Mouse (Mus musculus) frontal cortex, adult 2 months (tissue): ENCODE measurements around the gene Brs3. TPM values are rescaled to one million over a fixed set of nuclear protein-coding genes. Genes with fewer than 3 reads are reported as not detected.

Experiments
- DNase-seq, 2 experiments: peaks; one replicate each; pipeline ENCODE4 v3.0.0; 2022; ENCODE audit warnings: low spot score in 1 of 2; ENCODE audit errors: extremely low spot score in 1 of 2
- polyA plus RNA-seq: library from polyadenylated mRNA; depleted of rRNA; stranded (reverse); fragments of >200 nt; gene quantifications from 2 replicates; pipeline ENCODE4 v1.2.3, GENCODE M21; 2012; rRNA removed

The Brs3 gene
- not detected in 2 replicates for polyA plus RNA-seq

DNA sequence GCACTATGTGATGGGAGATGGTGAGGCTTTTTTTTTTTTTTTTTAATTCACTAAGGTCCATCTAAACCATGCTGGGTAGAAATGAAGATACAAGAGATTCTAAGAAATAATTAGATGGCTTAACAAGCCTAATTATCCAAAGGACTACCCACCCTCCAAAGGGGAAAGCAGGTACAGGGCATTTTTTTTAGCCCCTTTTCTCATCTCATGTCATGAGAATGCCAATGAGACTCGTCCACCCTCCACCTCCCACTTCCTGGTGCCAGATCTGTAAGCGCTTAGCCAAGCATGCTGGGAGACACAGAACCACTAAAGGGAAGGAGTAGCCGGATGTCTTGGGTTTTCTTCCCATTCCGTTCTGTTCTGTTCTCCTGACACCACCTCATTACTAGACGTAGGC is at the start of gene Brs3:
Brs3 (plus strand) TSS at position 301 of the 400 bp plus-strand sequence.
- no peak for DNase-seq

DNA sequence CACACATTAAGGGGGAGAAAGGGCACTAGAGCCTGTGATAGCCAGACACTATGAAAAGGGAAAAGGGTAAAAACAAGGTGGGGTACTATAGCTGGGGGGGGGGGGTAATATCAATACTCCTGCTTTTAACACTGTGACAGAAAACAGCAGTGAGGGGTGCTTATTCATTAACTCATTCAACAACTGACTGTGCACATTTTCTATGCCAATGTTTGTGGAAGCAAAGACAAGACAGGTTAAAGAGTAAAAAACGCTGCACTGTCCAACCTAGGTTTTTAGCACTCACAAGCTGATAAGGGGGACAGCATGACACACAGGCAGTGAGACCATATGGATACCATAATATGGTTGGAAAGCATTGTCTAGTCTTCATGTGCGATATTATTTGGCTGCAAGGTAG is 30.0 kb upstream of the Brs3 start:
- DNase-seq, result no peak

DNA sequence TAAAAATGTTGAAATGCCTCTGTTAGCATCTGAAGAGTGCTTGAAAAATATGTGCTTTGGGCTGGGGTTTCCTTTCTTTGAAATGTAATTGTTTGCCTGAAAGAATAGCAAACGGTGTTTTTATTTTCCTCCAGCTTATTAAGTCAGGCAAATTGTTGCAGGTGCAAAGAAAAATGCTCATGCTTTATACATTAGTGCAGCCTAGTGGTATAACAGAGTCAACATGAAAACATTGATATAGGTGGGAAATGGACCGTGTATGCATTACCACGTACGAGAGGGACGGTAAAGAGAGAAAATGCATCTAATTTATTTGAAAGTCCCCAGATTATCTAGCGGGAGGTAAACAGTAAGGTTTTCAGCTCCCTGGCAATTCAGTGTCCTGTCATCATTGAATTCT is 995 bp downstream of the Brs3 start:
- DNase-seq, result no peak

DNA sequence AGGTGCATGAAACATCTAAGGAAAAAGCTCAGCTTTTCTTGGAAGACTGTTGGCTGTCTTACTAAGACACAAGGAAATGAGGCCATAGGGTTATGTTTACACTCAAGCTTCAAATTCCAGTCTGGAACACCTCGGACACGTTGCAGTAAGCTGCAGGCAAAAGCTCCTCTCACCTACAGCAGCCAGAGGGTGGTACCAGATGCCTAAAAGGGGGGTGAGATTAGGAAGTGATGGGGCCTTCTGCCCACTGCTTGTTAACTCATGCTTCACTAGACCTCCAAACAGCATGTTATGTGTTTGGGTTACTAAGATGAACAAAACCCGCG is 9.9 kb downstream of the Brs3 start:
- no peak for DNase-seq

DNA sequence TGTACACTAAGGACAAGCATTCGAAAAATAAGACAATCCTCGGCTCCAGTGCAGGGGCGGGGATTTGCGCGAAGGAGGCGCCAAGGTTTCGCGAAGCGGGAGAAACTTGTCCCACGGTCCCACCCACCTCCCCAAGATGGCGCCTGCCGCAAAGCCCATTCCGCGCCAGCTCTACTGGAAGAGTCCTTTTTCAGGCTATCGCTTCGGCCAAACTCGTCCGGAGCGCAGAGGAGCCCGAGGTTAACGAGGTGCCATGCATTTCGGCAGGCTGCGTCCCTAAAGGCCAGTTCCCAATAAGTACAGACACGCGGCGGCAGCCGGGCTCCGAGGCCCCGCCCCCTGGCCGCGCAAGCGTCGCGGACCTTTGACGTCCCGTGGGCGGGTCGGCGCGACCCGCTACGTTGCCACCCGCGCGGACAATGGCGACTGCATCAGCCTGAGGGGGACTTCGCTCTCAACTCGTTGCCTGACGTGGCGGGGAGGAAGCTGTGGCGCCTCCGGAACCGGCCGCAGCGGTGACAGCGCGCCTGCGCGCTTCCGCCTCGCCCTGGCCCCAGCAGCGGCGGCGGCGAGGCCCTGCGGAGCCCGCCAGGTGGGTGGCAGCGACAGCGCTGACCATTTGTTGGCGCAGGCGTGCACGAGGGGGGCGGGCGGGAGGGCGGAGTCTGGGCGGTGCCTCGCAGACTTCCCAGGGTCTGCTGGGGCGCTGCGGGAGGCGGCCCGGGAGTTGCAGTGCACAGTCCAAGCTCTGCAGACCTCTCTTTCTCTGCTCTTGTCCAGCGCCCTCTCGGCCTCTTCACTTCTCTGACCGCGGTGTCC is 10.5 kb downstream of the Brs3 start, which contains the start of gene Htatsf1:
Htatsf1 (plus strand) TSS at position 410 of the 819 bp plus-strand sequence.
- DNase-seq, result peak; percentile 33 to 76

DNA sequence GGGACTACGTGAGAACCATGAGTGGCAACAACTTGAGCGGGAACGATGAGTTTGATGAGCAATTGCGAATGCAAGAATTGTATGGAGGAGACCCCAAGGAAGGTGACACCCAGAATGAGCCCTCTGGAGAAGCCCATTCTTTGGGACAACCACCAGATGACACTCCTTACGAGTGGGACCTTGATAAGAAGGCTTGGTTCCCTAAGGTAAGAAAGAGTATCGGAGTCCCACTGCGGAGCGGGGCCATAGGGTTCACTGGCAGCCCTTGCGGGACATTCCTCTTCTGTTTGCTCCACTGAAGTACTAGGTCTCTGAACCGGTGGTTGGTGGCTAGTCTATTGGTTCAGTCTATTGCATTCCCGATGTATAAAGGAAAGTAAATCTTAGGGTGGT is 11.1 kb downstream of the Brs3 start:
- DNase-seq, result peak in 1 of 2 experiments; percentile 1

DNA sequence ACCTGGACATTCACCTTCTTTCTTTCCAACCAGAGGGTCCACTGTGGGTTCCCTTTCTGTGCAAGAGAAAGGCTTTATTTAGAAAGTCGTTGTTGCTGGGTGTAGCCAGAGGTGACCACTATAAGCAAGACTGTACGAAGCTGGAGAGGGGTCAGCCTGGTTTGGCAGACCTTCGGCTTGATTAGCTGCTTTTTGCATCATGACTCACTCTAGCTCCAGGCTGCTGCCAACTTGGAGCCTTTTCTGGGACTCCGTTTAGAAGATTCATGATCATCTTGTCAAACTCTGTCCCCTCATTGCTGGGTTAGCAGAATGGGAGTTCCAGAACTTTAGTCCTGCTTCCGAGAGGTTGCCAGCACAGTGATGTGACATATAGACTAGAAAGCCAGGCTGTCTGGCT is 38.6 kb downstream of the Brs3 start:
- no peak for DNase-seq

DNA sequence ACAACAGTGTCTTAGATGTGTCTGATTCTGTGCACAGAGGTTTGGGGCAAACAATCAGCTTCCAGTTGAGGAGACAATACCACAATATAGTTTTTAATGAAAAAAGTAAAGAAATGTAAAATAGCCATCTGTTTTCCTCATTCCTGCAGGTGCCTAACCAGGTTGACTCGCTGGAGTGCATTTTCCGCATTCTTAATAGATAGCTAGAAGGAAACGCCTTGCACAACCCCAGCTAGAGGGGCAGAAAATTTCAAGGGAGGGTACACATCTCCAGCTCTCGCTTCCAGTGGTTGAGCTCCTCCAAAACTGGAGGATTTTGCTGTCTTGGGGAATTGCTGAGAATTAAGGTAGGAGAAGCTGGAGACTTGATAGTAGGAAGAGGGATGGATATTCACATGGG is 44.9 kb downstream of the Brs3 start, which contains the start of gene Vgll1:
Vgll1 (plus strand) TSS at position 301 of the 400 bp plus-strand sequence.
- DNase-seq, result no peak

Other genes starting within 250 kb of the Brs3 start
- 0.04 and 0.18 TPM in 2 replicates for gene Map7d3, start 220.7 kb upstream of the Brs3 start, polyA plus RNA-seq
- gene Adgrg4, start 172.9 kb upstream of the Brs3 start, polyA plus RNA-seq, result not detected in 2 replicates
- gene Htatsf1, start 10.5 kb downstream of the Brs3 start, polyA plus RNA-seq, result 43.7 and 50.8 TPM in 2 replicates
- not detected in 2 replicates for gene Vgll1, start 45.0 kb downstream of the Brs3 start, polyA plus RNA-seq
- not detected in 2 replicates for gene Cd40lg, start 169.1 kb downstream of the Brs3 start, polyA plus RNA-seq